Mouse (Mus musculus): Measurements from ENCODE around the gene Tor3a.

Tor3a gene

DNA sequence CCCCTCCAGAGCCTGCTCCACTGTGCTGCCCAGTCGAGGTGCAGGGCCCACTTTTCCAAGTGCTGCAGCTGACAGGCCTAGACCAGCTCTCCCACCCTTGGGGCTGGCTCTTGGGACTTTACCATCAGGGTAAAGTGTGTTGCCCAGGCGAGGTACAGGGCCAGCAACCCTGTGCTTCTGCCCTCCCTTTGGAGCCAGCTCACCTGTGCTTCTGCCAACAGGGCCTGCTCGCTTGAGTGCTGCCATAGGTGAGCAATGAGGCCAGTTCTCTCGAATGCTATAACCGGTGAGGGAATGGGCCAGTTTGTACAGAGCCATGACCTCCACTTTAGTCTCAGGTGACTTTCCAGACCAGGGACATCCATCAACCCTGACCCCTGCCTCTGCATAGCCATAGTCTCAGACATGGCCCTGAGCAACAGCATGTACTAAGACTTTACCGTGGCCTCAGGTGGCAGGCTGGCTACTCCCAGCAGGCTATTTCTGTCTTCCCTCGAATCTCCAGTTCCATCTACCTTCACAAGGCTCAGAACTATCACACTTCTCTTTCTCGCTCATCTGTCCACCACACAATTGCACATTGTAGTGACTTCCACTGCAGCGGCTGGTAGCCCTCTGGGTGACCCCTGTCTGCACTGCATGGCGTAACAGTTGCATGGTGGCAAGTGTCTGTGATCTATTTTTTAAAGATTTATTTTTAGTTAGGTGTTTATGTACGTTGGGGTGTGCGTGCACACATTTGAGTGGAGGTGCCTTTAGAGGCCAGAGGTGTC, 68.9 kb downstream of the Tor3a start:
- no peaks in the 10 kb centered on the region for H3K36me3 ChIP-seq (ENCODE audit: control insufficient read depth, insufficient read depth, low read length, poor library complexity, severe bottlenecking)
- DNase-seq (ENCODE audit: low read depth, low spot score), result no peak
- no peaks in the 10 kb centered on the region for H3K27me3 ChIP-seq (ENCODE audit: control insufficient read depth, insufficient read depth, low read length, poor library complexity, severe bottlenecking)

All from splenic B cell, adult 2 months (primary cell).